Mouse (Mus musculus) inflammation-experienced regulatory T-cells, adult 16 weeks (primary cell): ENCODE measurements around the gene 2410002F23Rik. TPM values are rescaled to one million over a fixed set of nuclear protein-coding genes. Genes with fewer than 3 reads are reported as not detected.

Experiments used
- polyA plus RNA-seq: library from polyadenylated mRNA; unstranded; fragments of 100-300 nt; shearing (Covaris generic); gene quantifications from one replicate; pipeline ENCODE4 v1.2.1, GENCODE M21; 2017

2410002F23Rik gene
- polyA plus RNA-seq, result 201 TPM

DNA sequence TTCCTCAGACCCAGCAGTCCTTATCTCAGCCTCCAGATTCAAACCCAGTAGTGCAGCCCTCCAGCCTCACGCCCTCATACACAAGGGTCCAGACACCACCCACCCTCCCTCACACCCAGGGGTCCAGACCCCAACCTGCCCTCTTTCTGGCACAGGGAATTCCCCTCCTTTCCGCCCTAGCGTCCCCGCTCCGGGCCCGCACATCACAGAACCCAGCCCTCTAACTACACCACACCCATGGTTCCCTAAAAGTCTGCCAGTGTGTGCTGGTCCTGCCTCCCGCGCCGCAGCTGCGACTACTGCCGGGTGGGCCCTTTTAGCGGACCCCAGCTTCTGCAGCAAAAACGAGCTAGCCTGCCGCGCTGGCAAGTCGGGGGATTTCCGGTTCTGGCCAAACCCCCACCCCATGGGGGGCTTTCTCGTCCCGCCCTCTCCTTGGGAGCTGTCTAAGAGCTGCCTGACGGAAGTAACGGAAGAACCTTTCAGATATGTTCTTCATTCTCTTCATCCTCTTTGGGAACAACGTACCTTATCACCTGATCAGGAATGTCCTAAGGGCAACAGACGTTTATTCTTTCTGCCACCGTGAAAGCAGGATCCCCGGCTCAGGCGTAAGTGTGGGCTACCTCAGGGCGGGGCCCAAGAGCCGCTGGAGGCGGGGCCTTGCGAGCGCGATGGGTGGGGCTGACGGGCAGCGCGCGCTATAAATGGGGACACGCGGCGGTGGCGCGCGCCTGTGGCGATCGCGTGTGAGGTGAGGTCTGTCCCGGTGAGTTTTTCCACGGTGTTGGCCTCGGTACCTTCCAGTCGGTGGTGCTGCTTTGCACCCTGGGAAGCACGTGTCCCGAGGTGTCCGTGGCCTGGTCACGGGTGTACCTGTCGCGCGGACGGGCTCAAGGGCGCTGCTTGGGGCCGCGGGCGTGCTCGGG lies at the start of gene 2410002F23Rik, which contains the start of gene 1700028J19Rik:
TSS of gene 2410002F23Rik (plus strand) at position 668 of the 929 bp plus-strand sequence.
TSS of gene 1700028J19Rik (minus strand) at position 641 of the 929 bp plus-strand sequence.

DNA sequence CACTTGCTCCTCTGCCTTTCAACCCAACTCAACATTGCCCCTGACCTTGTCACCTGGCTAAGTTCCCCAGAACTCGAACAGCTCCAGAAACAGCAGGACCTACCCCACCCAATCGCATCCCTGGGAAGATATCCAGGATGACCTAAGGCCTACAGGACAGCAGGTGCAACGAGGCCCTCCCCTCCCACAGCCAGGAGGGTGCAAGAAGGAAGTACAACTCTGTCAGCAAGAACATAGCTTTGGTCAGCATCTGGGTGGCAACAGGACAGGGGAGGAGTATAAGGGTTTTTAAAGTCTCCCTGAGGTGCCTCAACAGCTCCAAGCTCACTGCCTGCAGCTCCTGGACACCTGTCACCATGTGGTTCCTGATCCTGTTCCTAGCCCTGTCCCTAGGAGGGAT lies 48.6 kb upstream of the 2410002F23Rik start, which contains the start of gene Klk1b3:
TSS of gene Klk1b3 (plus strand) at position 301 of the 400 bp plus-strand sequence.

DNA sequence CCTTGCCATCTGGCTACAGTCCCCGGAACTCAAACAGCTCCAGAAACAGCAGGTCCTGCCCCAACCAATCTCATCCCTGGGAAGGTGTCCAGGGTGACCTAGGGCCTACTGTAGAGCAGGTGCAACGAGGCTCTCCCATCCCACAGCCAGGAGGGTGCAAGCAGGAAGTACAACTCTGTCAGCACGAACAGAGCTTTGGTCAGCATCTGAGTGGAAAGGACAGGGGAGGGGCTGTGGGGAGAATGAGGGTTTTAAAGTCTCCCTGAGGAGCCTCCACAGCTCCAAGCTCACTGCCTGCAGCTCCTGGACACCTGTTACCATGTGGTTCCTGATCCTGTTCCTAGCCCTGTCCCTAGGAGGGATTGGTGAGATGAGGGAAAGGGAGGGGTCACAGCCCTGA lies 39.4 kb upstream of the 2410002F23Rik start, which contains the start of gene Klk1b4:
TSS of gene Klk1b4 (plus strand) at position 301 of the 400 bp plus-strand sequence.

DNA sequence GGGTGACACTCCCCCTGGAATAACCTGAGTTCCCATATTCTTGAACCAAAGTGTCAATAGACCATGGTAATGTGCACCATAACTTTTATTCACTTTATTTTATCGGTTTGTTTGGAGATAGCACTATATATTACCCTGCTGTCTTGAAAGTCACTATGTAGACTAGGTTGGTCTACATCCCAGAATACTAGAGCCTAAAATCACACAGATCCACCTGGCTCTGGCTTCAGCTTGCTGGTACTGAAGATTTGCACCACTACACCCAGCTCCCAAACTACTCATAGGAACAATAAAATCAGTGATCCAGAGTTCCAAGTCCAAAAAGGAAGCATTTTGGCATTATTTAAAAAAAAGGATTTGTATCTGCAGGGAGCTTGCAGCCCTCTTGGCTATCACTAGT lies 30.9 kb upstream of the 2410002F23Rik start, which contains the start of gene Klk1b5:
TSS of gene Klk1b5 (plus strand) at position 301 of the 400 bp plus-strand sequence.

DNA sequence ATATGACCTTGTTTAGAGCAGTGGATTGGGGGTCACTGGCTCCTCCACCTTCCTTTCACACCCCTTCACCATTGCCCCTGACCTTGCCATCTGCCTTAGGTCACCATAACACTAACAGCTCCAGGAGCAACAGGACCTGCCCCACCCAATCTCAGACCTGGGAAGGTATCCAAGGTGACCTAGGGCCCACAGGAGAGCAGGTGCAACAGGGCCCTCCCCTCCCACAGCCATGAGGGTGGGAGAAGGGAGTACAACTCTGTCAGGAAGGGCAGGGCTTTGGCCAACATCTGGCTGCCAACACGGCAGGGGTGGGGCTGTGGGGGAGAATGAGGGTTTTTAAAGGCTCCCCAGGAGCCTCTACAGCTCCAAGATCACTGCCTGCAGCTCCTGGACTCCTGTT lies 21.4 kb upstream of the 2410002F23Rik start, which contains the start of gene Klk1:
TSS of gene Klk1 (plus strand) at position 285 of the 400 bp plus-strand sequence.

DNA sequence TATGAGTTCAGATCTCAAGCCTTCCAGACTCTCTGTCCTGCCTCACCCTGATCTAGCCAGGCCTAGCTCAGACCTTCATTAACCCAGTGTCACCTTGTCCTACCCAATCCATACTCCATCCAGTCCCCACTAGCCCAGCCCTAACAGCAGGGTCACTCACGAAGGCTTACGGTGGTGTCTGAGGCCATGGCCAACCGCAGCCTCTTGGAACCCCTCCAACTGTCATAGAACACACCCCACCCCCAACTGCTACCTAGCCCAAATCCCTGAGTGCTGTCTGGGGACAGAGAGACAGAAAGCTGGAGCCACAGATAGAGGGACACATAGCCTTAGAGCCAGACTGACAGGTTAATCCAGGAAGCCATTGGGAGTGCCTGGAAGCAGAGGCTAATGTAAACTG lies 10.6 kb upstream of the 2410002F23Rik start, which contains the start of gene Gm36864:
TSS of gene Gm36864 (plus strand) at position 269 of the 400 bp plus-strand sequence.

DNA sequence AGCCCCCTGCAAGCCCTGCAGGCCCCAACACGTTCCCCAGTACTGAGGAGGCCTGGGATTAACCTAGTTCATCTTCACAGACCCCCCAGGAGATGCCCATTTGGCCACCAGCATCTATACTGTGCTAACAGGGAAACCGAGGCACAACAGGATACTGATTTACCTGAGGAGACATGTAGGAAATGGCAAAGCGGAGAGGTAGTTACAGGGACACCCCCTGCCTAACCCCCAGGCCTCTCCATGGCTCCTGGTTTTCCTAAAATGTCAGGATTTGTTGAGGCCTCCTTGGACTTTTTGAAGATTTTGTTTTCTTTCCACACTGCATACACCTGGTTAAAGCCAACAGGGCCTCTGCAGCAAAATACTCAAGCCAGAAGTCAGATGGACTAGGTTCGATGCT lies 10.8 kb downstream of the 2410002F23Rik start, which contains the start of gene Acp4:
TSS of gene Acp4 (minus strand) at position 101 of the 400 bp plus-strand sequence.

DNA sequence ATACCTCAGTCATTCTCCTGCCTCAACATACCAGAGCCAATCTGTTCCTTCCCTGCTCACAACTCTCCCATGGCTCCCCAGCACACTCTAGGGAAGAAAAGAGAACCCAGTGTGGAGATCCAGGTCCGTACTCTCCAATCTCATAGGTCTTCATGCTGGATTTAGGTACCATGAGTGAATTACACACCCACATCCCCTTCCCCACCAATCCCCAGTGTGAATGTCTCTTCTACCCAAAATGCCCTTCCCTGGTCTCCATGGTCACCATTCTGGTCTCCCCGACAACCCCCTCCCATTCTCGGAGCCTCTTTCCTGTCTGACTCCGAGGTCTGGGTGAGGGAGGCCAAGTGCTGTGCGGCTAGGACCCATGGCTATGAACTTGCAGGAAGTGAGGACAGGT lies 14.6 kb downstream of the 2410002F23Rik start, which contains the start of gene Gm15517:
TSS of gene Gm15517 (plus strand) at position 301 of the 400 bp plus-strand sequence.

Other genes starting within 250 kb of the 2410002F23Rik start
- not detected for gene Klk1b26, start 234.6 kb upstream of the 2410002F23Rik start, polyA plus RNA-seq
- 4.1 TPM for gene Klk1b27, start 194.4 kb upstream of the 2410002F23Rik start, polyA plus RNA-seq
- gene Klk1b21, start 144.4 kb upstream of the 2410002F23Rik start, polyA plus RNA-seq, result not detected
- gene Klk1b22, start 134.0 kb upstream of the 2410002F23Rik start, polyA plus RNA-seq, result not detected
- not detected for gene Klk1b16, start 110.0 kb upstream of the 2410002F23Rik start, polyA plus RNA-seq
- not detected for gene Klk1b24, start 58.5 kb upstream of the 2410002F23Rik start, polyA plus RNA-seq
- gene Klk1b3, start 48.5 kb upstream of the 2410002F23Rik start, polyA plus RNA-seq, result not detected
- gene Klk1b4, start 39.3 kb upstream of the 2410002F23Rik start, polyA plus RNA-seq, result not detected
- gene Klk1b5, start 30.8 kb upstream of the 2410002F23Rik start, polyA plus RNA-seq, result not detected
- not detected for gene Klk1, start 21.4 kb upstream of the 2410002F23Rik start, polyA plus RNA-seq
- not detected for gene Gm36864, start 10.5 kb upstream of the 2410002F23Rik start, polyA plus RNA-seq
- gene 1700028J19Rik, start within 50 bp of the 2410002F23Rik start, polyA plus RNA-seq, result 1.4 TPM
- 0.27 TPM for gene Acp4, start 10.7 kb downstream of the 2410002F23Rik start, polyA plus RNA-seq
- not detected for gene Gm15517, start 14.7 kb downstream of the 2410002F23Rik start, polyA plus RNA-seq
- 0.45 TPM for gene Clec11a, start 60.2 kb downstream of the 2410002F23Rik start, polyA plus RNA-seq
- 0.26 TPM for gene Shank1, start 63.5 kb downstream of the 2410002F23Rik start, polyA plus RNA-seq
- gene Syt3, start 137.4 kb downstream of the 2410002F23Rik start, polyA plus RNA-seq, result 0.43 TPM
- 1.3 TPM for gene 1700008O03Rik, start 139.1 kb downstream of the 2410002F23Rik start, polyA plus RNA-seq
- gene Lrrc4b, start 182.3 kb downstream of the 2410002F23Rik start, polyA plus RNA-seq, result not detected
- not detected for gene Aspdh, start 218.7 kb downstream of the 2410002F23Rik start, polyA plus RNA-seq
- 137 TPM for gene Josd2, start 221.3 kb downstream of the 2410002F23Rik start, polyA plus RNA-seq
- gene Emc10, start 249.8 kb downstream of the 2410002F23Rik start, polyA plus RNA-seq, result 187 TPM
- gene Fam71e1, start 249.9 kb downstream of the 2410002F23Rik start, polyA plus RNA-seq, result 1.1 TPM